Mouse (Mus musculus): ENCODE measurements around the gene Hoxb8.

The Hoxb8 gene

GRCm38 (mm10) chr11:96298895-96299667, 17.4 kb downstream of the Hoxb8 start:
- DNase-seq (ENCODE audit: low read depth, low spot score): no peak

GRCm38 (mm10) chr11:96299781-96300180, 18.1 kb downstream of the Hoxb8 start:
- DNase-seq (ENCODE audit: low read depth, low spot score): no peak

- no peak for DNase-seq (ENCODE audit: low read depth, low spot score)
These were observed 18.8 kb downstream of the Hoxb8 start for GRCm38 (mm10) chr11:96300354-96301063.

GRCm38 (mm10) chr11:96301064-96301431, 19.3 kb downstream of the Hoxb8 start:
- DNase-seq (ENCODE audit: low read depth, low spot score): no peak

- no peak for DNase-seq (ENCODE audit: low read depth, low spot score)
These were observed 20.1 kb downstream of the Hoxb8 start for GRCm38 (mm10) chr11:96301837-96302236.

- DNase-seq (ENCODE audit: low read depth, low spot score): no peak
These were observed 20.9 kb downstream of the Hoxb8 start for GRCm38 (mm10) chr11:96302381-96303150.

- DNase-seq (ENCODE audit: low read depth, low spot score): peak; percentile 84
These were observed 21.7 kb downstream of the Hoxb8 start, which contains the start of gene Hoxb5 for GRCm38 (mm10) chr11:96303151-96304099. Hoxb5 (plus strand) TSS chr11:96303336.

- DNase-seq (ENCODE audit: low read depth, low spot score): no peak
These were observed 22.9 kb downstream of the Hoxb8 start for GRCm38 (mm10) chr11:96304381-96305195.

GRCm38 (mm10) chr11:96305505-96306182, 23.9 kb downstream of the Hoxb8 start:
- DNase-seq (ENCODE audit: low read depth, low spot score): no peak

GRCm38 (mm10) chr11:96306183-96306907, 24.6 kb downstream of the Hoxb8 start:
- no peak for DNase-seq (ENCODE audit: low read depth, low spot score)

GRCm38 (mm10) chr11:96306908-96307269, 25.2 kb downstream of the Hoxb8 start:
- no peak for DNase-seq (ENCODE audit: low read depth, low spot score)

- DNase-seq (ENCODE audit: low read depth, low spot score): no peak
These were observed 27.1 kb downstream of the Hoxb8 start for GRCm38 (mm10) chr11:96308763-96309162.

- no peak for DNase-seq (ENCODE audit: low read depth, low spot score)
These were observed 27.6 kb downstream of the Hoxb8 start for GRCm38 (mm10) chr11:96309288-96309687.

GRCm38 (mm10) chr11:96310183-96310938, 28.7 kb downstream of the Hoxb8 start:
- DNase-seq (ENCODE audit: low read depth, low spot score): no peak

GRCm38 (mm10) chr11:96311097-96311496, 29.4 kb downstream of the Hoxb8 start:
- no peak for DNase-seq (ENCODE audit: low read depth, low spot score)

GRCm38 (mm10) chr11:96311520-96312417, 30.1 kb downstream of the Hoxb8 start:
- DNase-seq (ENCODE audit: low read depth, low spot score): no peak

GRCm38 (mm10) chr11:96313134-96313533, 31.4 kb downstream of the Hoxb8 start:
- DNase-seq (ENCODE audit: low read depth, low spot score): no peak

All from embryo, embryonic 11.5 days (tissue).